Mouse (Mus musculus): ENCODE measurements at regions not wholly inside any gene's neighbourhood (a gene's known extent, or its start where the extent isn't known, plus 50 kb on each side); places are given as distances from the start of the nearest gene placed in this dataset.
A peak's percentile ranks its signal among the peaks of the same experiment; 100 is the strongest.

DNA sequence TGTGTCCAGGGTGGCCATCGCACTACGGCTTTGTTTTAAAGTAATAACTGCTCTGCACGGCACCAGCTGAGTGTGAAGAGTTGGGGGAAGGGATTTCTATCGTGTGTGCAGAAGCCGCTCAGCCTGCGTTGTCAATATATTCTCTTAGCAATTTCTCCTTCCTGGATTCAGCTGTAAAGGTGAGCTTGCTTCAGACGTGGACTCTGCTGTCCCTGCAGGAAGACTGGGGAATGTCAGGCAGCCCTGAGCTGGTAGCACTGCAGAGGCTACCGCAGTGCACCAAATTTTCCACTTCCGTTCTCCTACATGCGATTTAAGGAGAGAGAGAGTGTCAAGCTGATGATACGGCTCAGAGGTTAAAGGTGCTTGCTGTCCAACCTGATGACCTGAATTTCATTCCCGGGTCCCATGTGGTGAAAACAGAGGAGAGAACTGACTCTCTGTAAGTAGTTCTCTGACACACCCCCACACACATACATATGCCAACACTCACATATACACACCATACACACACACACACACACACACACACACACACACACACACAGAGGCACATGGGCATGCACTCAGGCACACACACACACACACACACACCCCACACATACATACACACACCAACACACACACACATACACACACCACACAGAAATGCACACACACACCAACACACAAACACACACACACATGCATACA, 59.9 kb upstream of the Prelid3b start:
- no peak for DNase-seq (ENCODE audit: low spot score)

DNA sequence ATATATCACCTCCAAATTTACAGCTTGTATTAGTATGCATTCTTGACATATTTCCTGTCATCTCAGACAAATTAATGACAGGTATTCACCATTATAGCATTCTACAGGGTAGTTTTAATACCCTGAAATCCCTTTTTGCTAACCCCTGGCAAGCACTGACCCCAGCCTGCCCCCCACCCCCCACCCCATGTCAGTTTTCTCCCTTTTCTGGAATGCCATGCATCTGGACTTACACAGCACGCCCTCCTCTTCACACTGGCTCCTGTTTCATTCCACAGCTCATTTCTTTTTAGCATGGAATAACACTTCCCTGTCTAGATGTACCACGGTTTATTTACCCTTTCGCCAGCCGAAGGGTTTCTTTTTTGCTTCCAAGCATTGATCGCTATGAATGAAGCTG, 67.8 kb upstream of the Prelid3b start:
- DNase-seq (ENCODE audit: low spot score) = no peak

DNA sequence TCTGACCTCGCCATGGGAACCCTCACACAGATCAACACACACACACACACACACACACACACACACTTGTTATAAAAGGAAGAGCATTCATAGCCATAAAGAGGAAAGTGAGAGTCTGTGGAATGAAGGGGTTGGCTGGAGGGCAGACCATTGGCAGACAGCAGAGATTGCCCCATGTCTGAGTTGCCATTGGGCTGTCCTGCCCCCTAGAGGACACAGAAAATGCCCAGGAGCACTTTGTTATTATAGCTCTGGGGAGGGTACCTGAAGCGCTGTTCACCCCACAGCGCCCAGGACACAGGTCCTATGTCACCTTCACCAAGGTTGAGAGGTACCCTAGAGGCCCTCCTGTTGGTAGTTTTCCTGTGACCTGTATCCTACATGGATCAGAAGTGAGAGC, 74.3 kb upstream of the Prelid3b start:
- DNase-seq (ENCODE audit: low spot score) = peak; percentile 31

DNA sequence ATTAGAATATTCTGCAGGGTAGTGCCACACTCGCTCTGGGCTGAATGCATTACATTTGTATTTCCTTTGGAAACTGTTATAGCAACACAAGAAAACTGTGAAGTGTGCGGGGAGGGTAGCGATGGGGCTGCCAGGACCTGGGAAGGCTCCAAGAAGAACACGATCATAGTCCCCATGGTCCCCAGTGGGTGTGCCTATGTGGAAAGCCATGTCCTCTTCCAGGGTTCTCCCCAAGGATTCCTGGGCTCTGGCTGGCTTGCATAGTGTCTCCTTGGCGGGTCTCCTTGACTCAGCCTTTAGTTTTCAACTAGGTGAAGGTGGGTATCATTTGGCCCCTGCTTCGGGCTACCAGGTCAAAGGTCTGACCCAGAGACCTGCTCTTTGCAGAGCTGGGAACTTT, 74.8 kb upstream of the Prelid3b start:
- no peak for DNase-seq (ENCODE audit: low spot score)

DNA sequence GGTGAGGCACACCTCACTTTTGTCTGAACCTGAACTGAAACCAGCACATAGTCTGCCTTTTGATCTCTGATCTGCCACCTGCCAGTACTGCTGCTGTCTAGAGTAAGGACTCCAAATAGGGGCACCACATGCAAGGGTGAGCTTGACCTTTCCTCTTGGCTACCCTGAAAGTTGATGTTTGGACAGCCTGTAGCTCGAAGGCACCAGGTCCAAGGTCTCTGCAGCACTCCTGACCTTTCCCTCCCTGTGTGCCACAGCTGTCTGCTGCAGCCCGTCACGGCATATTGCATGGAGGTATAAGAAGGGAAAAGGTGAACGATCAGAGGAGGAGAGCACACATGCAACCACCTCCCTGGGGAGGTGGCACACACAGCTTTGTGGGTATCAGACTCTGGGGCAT, 75.9 kb upstream of the Prelid3b start:
- DNase-seq (ENCODE audit: low spot score) = no peak

DNA sequence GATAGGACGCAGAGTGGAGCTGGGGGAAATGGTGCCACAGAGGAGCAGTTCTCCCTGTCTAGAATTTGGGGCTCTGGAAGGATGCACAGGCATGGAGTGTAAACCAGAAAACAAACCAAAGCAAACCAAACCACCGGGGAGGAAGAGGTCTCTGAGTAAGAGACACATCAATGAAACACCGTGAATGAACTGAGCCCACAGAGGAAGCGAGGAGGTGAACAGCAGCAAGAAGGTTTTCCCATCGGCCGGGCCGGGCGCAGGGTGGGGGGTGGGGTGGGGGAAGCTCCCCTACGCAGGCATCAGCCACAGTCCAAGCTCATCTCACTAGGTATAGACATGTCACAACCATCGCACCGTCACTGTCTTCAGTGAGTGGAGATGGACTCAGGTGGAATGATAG, 82.9 kb upstream of the Prelid3b start:
- DNase-seq (ENCODE audit: low spot score) = no peak

DNA sequence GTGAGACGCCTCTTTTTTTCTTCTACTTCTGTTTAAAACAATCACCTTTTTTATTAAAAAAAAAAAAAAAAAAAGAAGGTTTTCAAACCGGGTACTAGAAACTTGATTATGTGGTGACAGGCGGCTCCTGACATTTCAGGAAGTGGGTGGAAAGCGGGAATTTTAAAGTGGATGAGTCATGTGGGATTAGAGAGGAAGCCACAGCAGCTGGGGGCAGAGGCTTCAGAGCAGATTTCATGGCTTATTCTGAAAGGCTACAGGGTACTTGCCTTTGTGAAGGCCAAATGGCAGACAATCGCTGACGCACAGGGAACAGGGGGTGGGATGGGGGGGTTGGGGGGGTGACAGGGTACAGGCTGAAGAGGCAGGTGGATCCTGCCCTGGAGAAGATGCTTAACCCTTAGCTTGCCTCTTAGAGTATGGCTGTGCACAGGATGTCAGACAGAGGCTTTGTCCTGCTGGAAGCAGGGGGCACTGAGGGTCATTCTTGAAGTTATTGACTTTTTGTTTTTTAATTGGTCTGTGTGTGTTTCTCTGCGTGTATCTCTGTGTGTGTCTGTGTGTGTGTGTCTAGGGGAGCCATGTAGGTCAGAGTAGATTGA, 81.4 kb upstream of the Zfp831 start:
- DNase-seq (ENCODE audit: low spot score) = no peak

DNA sequence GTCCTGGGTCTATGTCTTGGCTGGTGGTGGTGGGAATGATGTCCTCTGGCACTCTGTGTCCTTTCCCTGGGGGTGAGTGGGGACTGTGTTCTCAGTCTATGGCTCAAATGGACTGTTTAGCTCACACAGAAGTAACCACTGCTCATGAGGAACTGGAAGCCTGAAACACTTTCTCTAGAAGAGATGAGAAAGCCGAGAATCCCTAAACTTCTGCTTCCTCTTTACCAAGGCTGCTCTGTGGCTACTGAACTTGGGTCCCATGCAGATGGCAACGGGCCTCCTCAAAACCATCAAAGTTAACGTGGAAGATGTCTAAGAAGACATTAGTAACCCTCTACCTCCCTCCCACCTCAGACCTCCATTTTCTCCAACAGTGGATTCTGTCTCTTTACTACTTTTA, 79.4 kb upstream of the Zfp831 start:
- DNase-seq (ENCODE audit: low spot score) = no peak

DNA sequence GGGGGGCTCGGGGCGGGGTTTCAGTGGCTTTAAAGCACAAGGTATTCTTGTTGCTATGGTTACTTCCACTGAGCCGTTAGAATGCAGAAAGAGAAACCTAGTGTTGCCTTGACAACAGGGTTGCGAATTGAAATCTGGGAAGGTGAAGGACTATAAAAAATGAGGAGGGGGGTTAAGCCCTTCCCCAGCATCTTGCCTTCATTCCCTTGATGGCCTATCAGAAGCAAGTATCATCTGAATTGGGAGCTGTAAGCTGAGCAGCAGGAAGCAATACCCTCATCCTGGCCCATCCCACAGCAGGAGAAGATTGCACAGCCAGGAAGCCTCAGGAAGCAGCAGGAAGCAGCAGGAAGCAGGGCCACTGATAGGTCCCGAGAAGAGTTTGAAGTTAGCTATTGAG, 78.5 kb upstream of the Zfp831 start:
- no peak for DNase-seq (ENCODE audit: low spot score)

DNA sequence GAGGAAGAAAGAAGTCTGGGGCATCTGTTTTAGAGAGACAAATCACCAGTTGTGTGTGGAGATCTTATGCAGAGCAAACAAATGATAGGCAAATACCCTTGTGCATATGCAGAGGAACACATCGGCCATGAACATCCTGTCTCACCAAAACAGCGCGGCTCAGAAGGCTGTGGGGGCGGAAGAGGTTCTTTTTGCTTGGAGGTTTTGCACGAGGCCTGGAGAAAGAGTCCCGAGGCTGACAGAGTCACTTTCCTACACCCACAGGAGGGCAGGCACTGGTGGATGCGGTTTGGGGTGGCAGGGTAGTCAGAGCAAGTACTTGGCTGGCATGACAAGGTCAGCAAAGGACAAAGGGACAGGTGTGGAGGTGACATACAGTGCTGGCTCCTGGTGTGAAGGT, 77.4 kb upstream of the Zfp831 start:
- no peak for DNase-seq (ENCODE audit: low spot score)

DNA sequence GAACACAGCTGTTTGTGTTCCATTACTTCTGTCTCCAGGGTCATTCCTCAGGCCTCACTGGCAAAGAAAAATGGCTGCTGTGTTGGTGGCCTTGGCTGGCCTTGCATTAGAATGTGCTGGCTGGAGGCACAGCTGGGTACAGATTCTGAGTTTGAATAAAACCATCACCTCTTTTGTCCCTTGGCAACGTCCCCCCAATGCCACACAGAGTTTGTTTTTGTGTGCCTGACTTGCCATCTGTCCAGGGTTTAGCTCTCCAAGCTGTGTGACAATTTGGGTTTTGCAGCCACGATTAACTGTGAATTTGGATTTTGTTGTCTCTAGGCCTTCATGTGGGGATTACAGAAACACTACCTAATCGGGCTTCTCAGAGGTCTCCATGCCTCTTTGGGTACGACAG, 76.6 kb upstream of the Zfp831 start:
- no peak for DNase-seq (ENCODE audit: low spot score)

DNA sequence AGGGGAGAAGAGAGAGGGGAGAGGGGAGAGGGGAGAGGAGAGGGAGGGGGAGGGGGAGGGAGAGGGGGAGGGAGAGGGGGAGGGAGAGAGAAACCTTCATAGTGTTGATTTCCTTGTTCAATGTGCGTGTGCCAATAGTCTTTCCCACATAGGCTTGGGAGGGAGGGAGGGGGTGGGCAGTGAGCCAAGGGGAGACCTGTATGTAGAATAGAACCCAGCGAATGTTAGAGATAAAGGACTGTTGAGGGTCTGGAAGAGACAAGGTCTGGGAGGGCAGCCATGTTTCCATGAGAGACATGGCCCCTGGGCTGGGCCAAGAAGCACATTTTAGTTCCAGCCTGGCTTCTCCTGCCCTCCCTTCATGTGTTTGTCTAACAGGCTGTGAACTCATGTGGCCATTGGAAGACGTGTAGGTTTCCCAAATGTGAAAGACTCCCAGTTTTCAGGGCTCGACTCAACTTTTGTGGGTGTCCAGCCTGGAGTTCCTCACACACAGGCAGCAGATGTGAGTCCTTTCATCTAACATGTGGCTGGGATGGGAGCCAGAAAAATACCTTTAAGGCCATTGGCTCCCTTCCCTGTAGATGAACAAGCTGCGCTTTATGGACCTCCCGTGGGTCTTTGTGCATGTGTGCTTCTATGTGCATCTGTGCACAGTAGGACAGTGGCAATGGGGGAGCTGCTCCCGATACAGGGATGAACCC, 68.4 kb upstream of the Zfp831 start:
- DNase-seq (ENCODE audit: low spot score) = no peak

DNA sequence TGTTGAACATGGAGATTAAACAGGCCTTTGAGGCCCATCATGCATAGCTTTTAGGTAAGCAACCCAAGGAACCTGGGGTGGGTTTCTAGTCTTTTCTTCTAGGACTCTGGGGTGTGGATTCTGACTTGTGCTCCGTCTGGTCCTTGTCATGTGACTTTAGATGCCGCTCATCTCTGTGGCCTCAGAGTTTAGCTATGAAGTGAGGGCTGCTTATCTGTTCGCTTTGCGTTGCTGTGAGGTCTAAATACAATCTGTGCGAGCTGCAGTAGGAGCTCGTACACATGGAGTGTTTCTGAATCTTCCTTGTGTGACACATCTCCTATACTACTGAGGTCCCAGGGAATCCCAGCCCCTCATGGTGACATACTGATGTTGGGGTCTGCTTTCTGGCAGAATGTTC, 67.8 kb upstream of the Zfp831 start:
- no peak for DNase-seq (ENCODE audit: low spot score)

DNA sequence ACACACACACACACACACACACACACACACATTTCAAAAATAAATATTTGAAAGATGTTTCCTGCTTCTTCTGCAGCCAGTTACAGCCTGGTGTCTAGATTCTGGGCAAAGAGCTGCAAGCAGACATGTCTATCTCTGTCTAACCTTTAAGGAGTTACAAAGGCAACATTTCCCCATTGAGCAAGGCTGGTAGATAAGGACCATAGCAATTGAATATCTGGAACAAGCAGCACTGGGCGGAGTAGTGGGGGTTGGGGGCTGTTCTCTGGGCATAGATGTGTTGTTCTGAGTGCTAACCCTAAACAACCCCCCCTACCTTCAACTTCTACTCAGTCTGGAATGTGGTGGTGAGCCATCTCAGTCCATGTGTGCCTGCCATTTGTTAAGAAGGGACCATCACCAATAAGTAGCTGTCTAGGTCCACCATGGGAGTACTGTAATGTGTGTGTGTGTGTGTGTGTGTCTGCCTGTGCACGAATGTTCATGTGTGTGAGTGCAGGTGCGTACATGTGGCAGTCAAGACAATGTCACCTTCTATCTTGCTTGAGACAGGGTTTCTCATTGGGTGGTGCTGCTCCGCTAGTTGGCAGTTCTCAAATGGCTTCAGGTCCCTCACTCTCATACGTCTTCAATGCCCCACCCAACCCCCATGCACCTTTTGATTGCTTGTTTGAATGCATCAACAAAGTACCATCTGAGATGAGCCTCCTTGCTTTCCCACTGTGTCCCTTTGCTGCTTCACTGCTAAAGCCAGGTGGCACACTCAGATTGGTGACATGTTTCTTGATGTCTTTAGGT, 62.2 kb upstream of the Zfp831 start:
- no peak for DNase-seq (ENCODE audit: low spot score)

DNA sequence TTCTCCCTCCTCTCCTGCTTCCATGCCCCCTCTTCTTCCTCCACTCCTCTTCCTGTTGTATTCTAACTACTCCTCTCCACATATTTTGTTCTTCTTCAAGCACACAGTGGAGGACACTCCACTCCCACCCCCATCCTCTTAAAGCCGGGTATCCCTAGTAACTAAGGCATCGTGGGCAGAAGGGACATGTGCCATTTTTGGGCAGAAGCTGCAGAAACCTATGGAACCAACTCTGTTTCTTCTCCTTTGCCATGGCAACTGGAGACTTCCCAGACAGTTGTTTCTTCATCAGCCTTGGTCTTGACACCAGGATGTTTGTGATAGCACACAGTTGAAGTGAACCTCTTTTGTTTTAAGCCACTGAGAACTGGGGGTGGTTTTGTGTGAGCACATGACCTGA, 59.1 kb upstream of the Zfp831 start:
- DNase-seq (ENCODE audit: low spot score) = no peak

All from adipocyte (in vitro differentiated cells).